Mouse (Mus musculus): ENCODE data around the gene Cd24a.

Gene Cd24a

GRCm38 (mm10) chr10:43584538-43584937 lies 6.5 kb downstream of the Cd24a start:
- no peak for DNase-seq (ENCODE audit: low spot score in 2 of 2)

- no peak for DNase-seq (ENCODE audit: low spot score in 2 of 2)
Observed at GRCm38 (mm10) chr10:43588470-43589177, 10.5 kb downstream of the Cd24a start.

- DNase-seq (ENCODE audit: low spot score in 2 of 2) = no peak
Observed at GRCm38 (mm10) chr10:43591477-43591876, 13.4 kb downstream of the Cd24a start.

- DNase-seq (ENCODE audit: low spot score in 2 of 2) = no peak
Observed at GRCm38 (mm10) chr10:43593182-43593581, 15.1 kb downstream of the Cd24a start.

- DNase-seq (ENCODE audit: low spot score in 2 of 2) = no peak
Observed at GRCm38 (mm10) chr10:43594187-43594586, 16.1 kb downstream of the Cd24a start.

GRCm38 (mm10) chr10:43594894-43595293 lies 16.8 kb downstream of the Cd24a start:
- DNase-seq (ENCODE audit: low spot score in 2 of 2) = no peak

- DNase-seq (ENCODE audit: low spot score in 2 of 2) = no peak
Observed at GRCm38 (mm10) chr10:43598067-43598726, 20.1 kb downstream of the Cd24a start.

GRCm38 (mm10) chr10:43601039-43601438 lies 23.0 kb downstream of the Cd24a start:
- no peak for DNase-seq (ENCODE audit: low spot score in 2 of 2)

- no peak for DNase-seq (ENCODE audit: low spot score in 2 of 2)
Observed at GRCm38 (mm10) chr10:43601511-43602396, 23.7 kb downstream of the Cd24a start.

- DNase-seq (ENCODE audit: low spot score in 2 of 2) = no peak
Observed at GRCm38 (mm10) chr10:43603975-43604686, 26.0 kb downstream of the Cd24a start.

- no peak for DNase-seq (ENCODE audit: low spot score in 2 of 2)
Observed at GRCm38 (mm10) chr10:43604687-43605250, 26.7 kb downstream of the Cd24a start.

GRCm38 (mm10) chr10:43605901-43606300 lies 27.8 kb downstream of the Cd24a start:
- DNase-seq (ENCODE audit: low spot score in 2 of 2) = no peak

GRCm38 (mm10) chr10:43609507-43609906 lies 31.4 kb downstream of the Cd24a start:
- no peak for DNase-seq (ENCODE audit: low spot score in 2 of 2)

- DNase-seq (ENCODE audit: low spot score in 2 of 2) = no peak
Observed at GRCm38 (mm10) chr10:43609958-43610357, 31.9 kb downstream of the Cd24a start.

- DNase-seq (ENCODE audit: low spot score in 2 of 2) = no peak
Observed at GRCm38 (mm10) chr10:43611081-43611480, 33.0 kb downstream of the Cd24a start.

- DNase-seq (ENCODE audit: low spot score in 2 of 2) = no peak
Observed at GRCm38 (mm10) chr10:43619059-43619531, 41.0 kb downstream of the Cd24a start.

- DNase-seq (ENCODE audit: low spot score in 2 of 2) = no peak
Observed at GRCm38 (mm10) chr10:43619939-43620338, 41.9 kb downstream of the Cd24a start.

- DNase-seq (ENCODE audit: low spot score in 2 of 2) = no peak
Observed at GRCm38 (mm10) chr10:43623510-43623909, 45.4 kb downstream of the Cd24a start.

GRCm38 (mm10) chr10:43624362-43624761 lies 46.3 kb downstream of the Cd24a start:
- DNase-seq (ENCODE audit: low spot score in 2 of 2) = no peak

- no peak for DNase-seq (ENCODE audit: low spot score in 2 of 2)
Observed at GRCm38 (mm10) chr10:43624791-43625398, 46.8 kb downstream of the Cd24a start.

- DNase-seq (ENCODE audit: low spot score in 2 of 2) = no peak
Observed at GRCm38 (mm10) chr10:43625578-43625977, 47.5 kb downstream of the Cd24a start.

All from frontal cortex, postnatal 25 days (tissue).